Mouse (Mus musculus): Measurements from ENCODE around the gene Crlf2. TPM values are rescaled to one million over a fixed set of nuclear protein-coding genes. Genes with fewer than 3 reads are reported as not detected.

The Crlf2 gene
- total and polyA plus RNA-seq, 2 experiments = 3.2 to 10.7 TPM

DNA sequence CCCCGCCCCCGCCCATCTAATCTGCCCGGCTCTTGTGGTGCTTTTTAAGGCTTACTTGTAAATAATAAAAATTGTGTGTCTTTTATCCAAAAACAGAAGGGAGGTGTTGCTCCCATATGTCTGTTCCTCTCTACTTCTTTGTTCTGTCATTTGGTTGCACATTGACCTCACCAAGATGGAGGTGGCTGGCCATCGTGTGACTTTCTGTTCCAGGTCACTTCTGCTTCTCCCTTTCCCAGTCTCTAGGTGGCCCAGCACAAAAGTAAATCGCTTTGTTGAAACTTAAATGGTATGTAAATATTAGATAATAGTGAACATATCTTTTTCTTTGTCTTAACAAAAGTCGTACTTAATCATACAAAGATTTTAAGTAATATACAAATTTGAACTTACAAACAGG lies 398 bp upstream of the Crlf2 start:
- TF ChIP-seq POLR2A (IDR thresholded peaks at IDR 0.05; ENCODE audit: extremely low read depth, insufficient read depth, low read length) = no peak
- no peak for TF ChIP-seq CTCF (IDR thresholded peaks at IDR 0.05; ENCODE audit: low read depth, low read length)
- Histone ChIP-seq H3K79me2 (ENCODE audit: control insufficient read depth, insufficient read depth, low read length) (no peaks in the 10 kb centered on the region), H3K27me3 (ENCODE audit: control insufficient read depth, insufficient read depth, low read length) (no peaks in the 10 kb centered on the region), H3K27ac (replicated peaks; ENCODE audit: insufficient read depth, low read depth, low read length) (no peak overlapping the region), H3K9ac (ENCODE audit: low read depth, low read length) (no peak overlapping the region), H3K36me3 (ENCODE audit: control insufficient read depth, insufficient read depth, low read length) (no peaks in the 10 kb centered on the region), H3K4me1 (ENCODE audit: control insufficient read depth, insufficient read depth, low read length) (no peaks in the 10 kb centered on the region), H3K4me3 (ENCODE audit: insufficient read depth, low read depth, low read length) (peak overlapping the region; percentile 99; the same call in 1 of the 2 replicates)
- peak; percentile 51 for DNase-seq (ENCODE audit: extremely low read depth, low read depth, low spot score)
- WGBS = 16% methylated on average over 6 of the region's 6 CpGs

DNA sequence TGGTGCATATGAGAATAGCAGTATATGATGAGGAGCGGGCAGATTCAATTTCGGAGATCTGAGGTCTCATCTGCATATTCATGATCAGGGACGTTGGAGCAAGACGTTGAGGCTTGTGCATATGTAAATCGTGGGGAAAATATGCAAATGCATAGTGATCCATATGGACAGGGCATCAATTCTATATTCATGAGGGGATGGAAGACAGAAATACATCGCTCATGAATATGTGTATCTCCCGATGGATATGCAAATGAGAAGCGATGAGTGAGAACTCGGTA lies 730 bp downstream of the Crlf2 start:
- TF ChIP-seq POLR2A (IDR thresholded peaks at IDR 0.05; ENCODE audit: extremely low read depth, insufficient read depth, low read length) (no peak), CTCF (IDR thresholded peaks at IDR 0.05; ENCODE audit: low read depth, low read length) (no peak)
- Histone ChIP-seq H3K4me3 (ENCODE audit: insufficient read depth, low read depth, low read length) (peak overlapping the region; percentile 57), H3K79me2 (ENCODE audit: control insufficient read depth, insufficient read depth, low read length) (no peaks in the 10 kb centered on the region), H3K9ac (ENCODE audit: low read depth, low read length) (no peak overlapping the region), H3K36me3 (ENCODE audit: control insufficient read depth, insufficient read depth, low read length) (no peaks in the 10 kb centered on the region), H3K4me1 (ENCODE audit: control insufficient read depth, insufficient read depth, low read length) (no peaks in the 10 kb centered on the region), H3K27me3 (ENCODE audit: control insufficient read depth, insufficient read depth, low read length) (no peaks in the 10 kb centered on the region), H3K27ac (replicated peaks; ENCODE audit: insufficient read depth, low read depth, low read length) (peak overlapping the region; percentile 64)
- no peak for DNase-seq (ENCODE audit: extremely low read depth, low read depth, low spot score)
- under 1% methylated on average over 9 of the region's 9 CpGs for WGBS

DNA sequence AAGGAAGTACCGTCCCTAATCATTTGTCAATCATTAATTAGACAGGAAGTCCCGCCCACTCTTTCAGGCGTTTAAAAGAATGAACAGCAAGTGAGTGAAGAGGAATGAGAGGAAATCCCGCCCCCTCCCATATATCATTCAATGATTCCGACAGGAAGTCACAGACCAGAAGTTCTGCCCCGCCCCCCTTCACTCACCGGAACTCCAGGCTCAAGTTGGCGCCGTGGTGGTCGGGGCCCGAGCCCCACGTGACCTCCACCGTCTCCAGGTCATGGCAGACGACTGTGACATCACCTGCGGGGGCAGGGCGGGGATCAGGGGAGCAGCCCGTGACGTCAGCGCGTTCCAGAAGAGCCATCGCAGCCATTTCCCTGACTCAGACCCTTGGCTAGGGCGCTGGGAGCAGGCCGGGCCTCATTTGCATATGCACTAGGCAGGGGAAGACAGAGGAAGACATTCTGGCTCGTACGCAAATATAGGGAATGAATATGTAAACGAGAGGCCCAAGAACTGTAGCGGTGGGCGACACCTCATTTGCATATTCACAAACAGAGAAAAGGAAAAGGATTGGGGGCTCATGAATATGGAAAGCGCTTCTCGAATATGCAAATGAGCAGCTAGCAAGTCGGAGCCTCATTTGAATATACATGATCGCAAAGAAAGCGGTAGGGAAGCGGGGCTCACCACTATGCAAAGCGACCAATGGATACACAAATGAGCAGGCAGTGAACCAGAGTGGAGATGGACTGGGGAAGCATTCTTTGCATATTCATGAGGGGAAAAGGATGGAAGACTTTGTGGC lies 1.3 kb downstream of the Crlf2 start:
- no peaks in the 10 kb centered on the region for H3K4me1 ChIP-seq (ENCODE audit: control insufficient read depth, insufficient read depth, low read length)
- H3K27me3 ChIP-seq (ENCODE audit: control insufficient read depth, insufficient read depth, low read length) = 0 out of 2 replicates have a peak, but pooled peaks cover under 1% of the 10 kb centered on the region
- no peak for TF ChIP-seq CTCF (IDR thresholded peaks at IDR 0.05; ENCODE audit: low read depth, low read length)
- no peak for TF ChIP-seq POLR2A (IDR thresholded peaks at IDR 0.05; ENCODE audit: extremely low read depth, insufficient read depth, low read length)
- no peaks in the 10 kb centered on the region for H3K79me2 ChIP-seq (ENCODE audit: control insufficient read depth, insufficient read depth, low read length)
- H3K36me3 ChIP-seq (ENCODE audit: control insufficient read depth, insufficient read depth, low read length) = no peaks in the 10 kb centered on the region
- peak overlapping the region; percentile 64 for H3K27ac ChIP-seq (replicated peaks; ENCODE audit: insufficient read depth, low read depth, low read length)
- DNase-seq (ENCODE audit: extremely low read depth, low read depth, low spot score) = peak; percentile 95
- H3K9ac ChIP-seq (ENCODE audit: low read depth, low read length) = 0 out of 2 replicates have a peak overlapping the region, but pooled peaks have one; percentile 6
- WGBS = under 1% methylated on average over 35 of the region's 35 CpGs
- H3K4me3 ChIP-seq (ENCODE audit: insufficient read depth, low read depth, low read length) = peak overlapping the region; percentile 57

- H3K27me3 ChIP-seq (ENCODE audit: control insufficient read depth, insufficient read depth, low read length) = 0 out of 2 replicates have a peak, but pooled peaks cover 2% of the 10 kb centered on the region
- 6% methylated on average over 40 of the region's 40 CpGs for WGBS
- H3K79me2 ChIP-seq (ENCODE audit: control insufficient read depth, insufficient read depth, low read length) = no peaks in the 10 kb centered on the region
- no peak for TF ChIP-seq POLR2A (IDR thresholded peaks at IDR 0.05; ENCODE audit: extremely low read depth, insufficient read depth, low read length)
- TF ChIP-seq CTCF (IDR thresholded peaks at IDR 0.05; ENCODE audit: low read depth, low read length) = no peak
- peak overlapping the region; percentile 64 for H3K27ac ChIP-seq (replicated peaks; ENCODE audit: insufficient read depth, low read depth, low read length)
- H3K4me3 ChIP-seq (ENCODE audit: insufficient read depth, low read depth, low read length) = peak overlapping the region; percentile 62
- H3K9ac ChIP-seq (ENCODE audit: low read depth, low read length) = 0 out of 2 replicates have a peak overlapping the region, but pooled peaks have one; percentile 7
- no peaks in the 10 kb centered on the region for H3K36me3 ChIP-seq (ENCODE audit: control insufficient read depth, insufficient read depth, low read length)
- DNase-seq (ENCODE audit: extremely low read depth, low read depth, low spot score) = no peak
- no peaks in the 10 kb centered on the region for H3K4me1 ChIP-seq (ENCODE audit: control insufficient read depth, insufficient read depth, low read length)
Measured at GRCm38 (mm10) chr5:109556591-109557320, 2.0 kb downstream of the Crlf2 start.

DNA sequence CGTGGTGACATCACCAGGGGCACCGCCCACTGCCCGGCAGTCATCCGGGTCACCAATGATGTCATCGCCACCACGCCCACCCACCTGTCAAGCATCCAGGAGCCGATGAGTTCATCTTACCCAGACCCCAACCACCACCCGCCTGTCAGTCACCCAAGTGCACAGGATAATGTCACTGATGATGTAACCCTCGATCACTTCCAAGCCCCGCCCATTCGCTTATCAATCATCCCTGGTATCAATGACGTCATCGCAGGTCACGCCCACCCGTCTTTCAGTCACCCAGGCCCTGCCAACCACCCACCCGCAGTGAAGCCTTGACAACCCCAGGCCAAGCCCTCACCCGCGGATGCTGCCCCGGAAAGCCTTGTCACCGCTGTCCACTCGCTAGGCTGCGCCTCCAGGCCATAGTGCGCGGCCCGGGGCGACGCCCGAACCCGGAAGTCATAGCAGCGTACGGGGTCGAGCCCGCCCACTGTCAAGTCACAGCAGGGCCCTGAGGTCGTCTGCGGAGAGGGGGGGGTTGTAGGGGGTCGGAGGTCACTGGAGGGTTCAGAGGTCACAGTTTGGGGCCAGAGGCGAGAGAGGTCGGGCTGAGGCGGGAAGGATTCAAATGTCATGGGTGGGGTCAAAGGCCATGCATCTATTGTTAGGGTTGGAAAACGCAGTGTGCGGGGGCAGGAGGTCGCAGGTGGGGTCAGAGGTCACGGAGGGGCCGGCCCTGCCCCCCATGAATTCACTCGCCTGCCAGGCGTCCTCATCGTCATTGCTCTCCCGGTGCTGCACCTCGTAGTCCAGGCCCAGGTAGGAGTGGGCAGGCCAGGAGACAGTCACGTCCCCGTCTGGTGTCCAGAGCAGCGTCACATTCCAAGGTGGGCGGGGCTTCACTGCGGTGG lies 2.9 kb downstream of the Crlf2 start:
- peak overlapping the region; percentile 62; the same call in 1 of the 2 replicates for H3K4me3 ChIP-seq (ENCODE audit: insufficient read depth, low read depth, low read length)
- H3K36me3 ChIP-seq (ENCODE audit: control insufficient read depth, insufficient read depth, low read length) = no peaks in the 10 kb centered on the region
- no peak overlapping the region for H3K9ac ChIP-seq (ENCODE audit: low read depth, low read length)
- no peaks in the 10 kb centered on the region for H3K79me2 ChIP-seq (ENCODE audit: control insufficient read depth, insufficient read depth, low read length)
- no peak for DNase-seq (ENCODE audit: extremely low read depth, low read depth, low spot score)
- WGBS = 70% methylated on average over 54 of the region's 54 CpGs
- TF ChIP-seq CTCF (IDR thresholded peaks at IDR 0.05; ENCODE audit: low read depth, low read length) (no peak), POLR2A (IDR thresholded peaks at IDR 0.05; ENCODE audit: extremely low read depth, insufficient read depth, low read length) (no peak)
- H3K27ac ChIP-seq (replicated peaks; ENCODE audit: insufficient read depth, low read depth, low read length) = no peak overlapping the region
- 0 out of 2 replicates have a peak, but pooled peaks cover 2% of the 10 kb centered on the region for H3K27me3 ChIP-seq (ENCODE audit: control insufficient read depth, insufficient read depth, low read length)
- no peaks in the 10 kb centered on the region for H3K4me1 ChIP-seq (ENCODE audit: control insufficient read depth, insufficient read depth, low read length)
